Mouse (Mus musculus) gastrocnemius, postnatal 10 days (tissue): ENCODE data around the gene Mmp15. TPM values are rescaled to one million over a fixed set of nuclear protein-coding genes. Genes with fewer than 3 reads are reported as not detected.

Experiments
- total RNA-seq, 2 experiments: library from RNA; stranded (reverse); gene quantifications; 2 replicates each; pipeline ENCODE4 v1.2.3; 2021

Mmp15 gene
- total RNA-seq, 2 experiments from 2014 or later = 37.5 to 44.2 TPM

Other genes starting within 250 kb of the Mmp15 start
- gene Kifc3, start 149.5 kb upstream of the Mmp15 start, total RNA-seq = 10 to 100 TPM; 20.8 to 22.8 TPM
- gene Cngb1, start 45.7 kb upstream of the Mmp15 start, total RNA-seq = under 1 TPM; 0.27 to 0.73 TPM
- gene Tepp, start 41.7 kb upstream of the Mmp15 start, total RNA-seq = not detected
- 1 to 10 TPM; 6.6 to 8.9 TPM for gene Zfp319, start 20.3 kb upstream of the Mmp15 start, total RNA-seq
- 10 to 100 TPM in 1 of 2 experiments, 1 to 10 TPM in 1; 8.2 to 13.1 TPM for gene Usb1, start 20.0 kb upstream of the Mmp15 start, total RNA-seq
- 10 to 100 TPM; 19.5 to 28.8 TPM for gene Cfap20, start 82.6 kb downstream of the Mmp15 start, total RNA-seq
- 10 to 100 TPM; 29.6 to 38.2 TPM for gene Csnk2a2, start 137.8 kb downstream of the Mmp15 start, total RNA-seq
- gene Ccdc113, start 181.8 kb downstream of the Mmp15 start, total RNA-seq = under 1 TPM; 0.23 to 0.34 TPM
- gene Prss54, start 224.1 kb downstream of the Mmp15 start, total RNA-seq = not detected